Mouse (Mus musculus) stomach, postnatal 0 days (tissue): ENCODE measurements around the gene Nit1. TPM values are rescaled to one million over a fixed set of nuclear protein-coding genes. Genes with fewer than 3 reads are reported as not detected.

Experiments used
- ATAC-seq: fragments of 200-750 bp; cut with Nextera tagmentation; 2 replicates; pipeline ENCODE4 v1.8.0; 2017; ENCODE audit not compliant: low FRiP score, low TSS enrichment
- DNase-seq: peaks from one replicate; pipeline ENCODE4 v3.0.0-alpha.2; 2016; ENCODE audit warnings: low spot score
- H3K27ac ChIP-seq: fragments of 300-500 bp; sonication (generic); replicated peaks from 2 replicates; pipeline ENCODE4 v1.5.1; 2014; ENCODE audit warnings: mild to moderate bottlenecking, control low read depth
- H3K27me3 ChIP-seq: fragments of 300-500 bp; sonication (generic); 2 replicates; pipeline ENCODE4 v1.6.1; 2014; ENCODE audit warnings: low read length; ENCODE audit not compliant: control insufficient read depth, insufficient read depth
- H3K36me3 ChIP-seq: fragments of 300-500 bp; sonication (generic); 2 replicates; pipeline ENCODE4 v1.6.1; 2014; ENCODE audit warnings: low read length, mixed read lengths; ENCODE audit not compliant: control insufficient read depth, insufficient read depth
- H3K4me1 ChIP-seq: fragments of 300-500 bp; sonication (generic); replicated peaks from 2 replicates; pipeline ENCODE4 v1.6.1; 2014; ENCODE audit warnings: antibody characterized with exemption; ENCODE audit not compliant: control insufficient read depth, insufficient read depth
- H3K4me2 ChIP-seq: fragments of 300-500 bp; sonication (generic); replicated peaks from 2 replicates; pipeline ENCODE4 v1.6.1; 2014; ENCODE audit warnings: low read depth, mild to moderate bottlenecking, control low read depth, moderate library complexity
- H3K4me3 ChIP-seq: fragments of 300-500 bp; sonication (generic); 2 replicates; pipeline ENCODE4 v1.5.1; 2014; ENCODE audit warnings: low read depth, low read length, control low read depth
- H3K9ac ChIP-seq: fragments of 300-500 bp; sonication (generic); 2 replicates; pipeline ENCODE4 v1.6.1; 2014; ENCODE audit warnings: mild to moderate bottlenecking, low read length, control low read depth, mixed read lengths
- H3K9me3 ChIP-seq: fragments of 300-500 bp; sonication (generic); 2 replicates; pipeline ENCODE4 v1.6.1; 2016; ENCODE audit warnings: low read length; ENCODE audit not compliant: control insufficient read depth
- CTCF ChIP-seq: IDR thresholded peaks from 2 replicates; pipeline ENCODE4 v1.5.1; 2016; ENCODE audit warnings: antibody characterized with exemption, low read depth, mild to moderate bottlenecking, moderate library complexity
- EP300 ChIP-seq: optimal IDR thresholded peaks from 2 replicates; pipeline ENCODE3; 2016; ENCODE audit warnings: antibody characterized with exemption
- WGBS: fragments of 180-500 bp; shearing (Covaris S2); extraction: QIAGEN DNeasy Blood & Tissue Kit; methylation state at CpG from one replicate; pipeline ENCODE4 v1.1.7; 2014; 5-methylcytosine and 5-hydroxymethylcytosine counted together
- polyA plus RNA-seq: library from polyadenylated mRNA; unstranded; fragments of >200 nt; fragmentation: Nextera tagmentation; extraction: Ambion mirVana; gene quantifications from 2 replicates; pipeline ENCODE4 v1.2.1, GENCODE M21; 2015

Gene Nit1
- polyA plus RNA-seq, 1 experiment from 2014 or later, result 41.8 TPM

DNA sequence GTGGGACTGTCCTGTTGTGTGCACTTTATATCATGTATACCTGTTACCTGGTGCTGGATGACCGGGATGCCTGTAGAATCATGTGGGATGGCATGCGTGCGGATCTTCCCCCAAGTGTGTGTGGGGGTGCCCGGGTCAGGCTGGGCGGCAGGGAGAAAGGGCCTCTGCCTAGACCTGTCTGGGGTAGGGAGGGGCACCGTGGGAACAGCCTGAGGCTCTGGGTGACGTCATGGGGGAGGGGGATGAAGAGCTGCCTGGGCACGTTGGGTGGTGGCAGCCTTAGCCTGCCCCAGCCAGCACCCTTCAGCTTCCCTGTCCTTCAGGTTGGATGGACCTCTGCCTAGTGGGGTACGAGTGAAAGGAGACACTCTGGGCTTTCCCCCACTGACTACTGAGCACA, 38.9 kb upstream of the Nit1 start:
- TF ChIP-seq EP300 (no peak), CTCF (no peak)
- H3K27me3 ChIP-seq, result no peaks in the 10 kb centered on the region
- H3K27ac ChIP-seq, result no peak overlapping the region
- peaks cover 3% of the 10 kb centered on the region; the same call in 1 of the 2 replicates for H3K4me1 ChIP-seq
- H3K36me3 ChIP-seq, result no peaks in the 10 kb centered on the region
- H3K4me3 ChIP-seq, result no peak overlapping the region
- DNase-seq (no peak), ATAC-seq (peak; percentile 28)
- WGBS, result 46% methylated on average over 9 of the region's 9 CpGs
- no peak overlapping the region for H3K4me2 ChIP-seq
- no peak overlapping the region for H3K9ac ChIP-seq
- H3K9me3 ChIP-seq, result no peaks in the 10 kb centered on the region

DNA sequence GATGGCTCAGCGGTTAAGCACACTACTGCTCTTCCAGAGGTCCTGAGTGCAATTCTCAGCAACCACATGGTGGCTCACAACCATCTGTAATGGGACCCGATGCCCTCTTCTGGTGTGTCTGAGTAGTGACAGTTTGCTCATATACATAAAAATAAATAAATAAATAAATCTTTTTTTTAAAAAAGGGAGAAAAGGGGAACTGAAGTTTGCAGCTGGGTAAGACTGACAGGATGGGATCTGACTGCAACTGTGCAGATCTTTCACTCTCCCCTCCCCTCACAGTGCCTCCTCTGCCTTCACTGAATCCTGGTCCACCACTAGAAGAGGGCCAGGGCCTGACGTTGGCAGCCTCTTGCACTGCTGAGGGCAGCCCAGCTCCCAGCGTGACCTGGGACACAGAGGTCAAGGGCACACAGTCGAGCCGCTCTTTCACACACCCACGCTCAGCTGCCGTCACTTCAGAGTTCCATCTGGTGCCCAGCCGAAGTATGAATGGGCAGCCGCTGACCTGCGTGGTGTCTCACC, 36.7 kb upstream of the Nit1 start:
- Histone ChIP-seq H3K4me2 (no peak overlapping the region), H3K4me3 (no peak overlapping the region), H3K9me3 (no peaks in the 10 kb centered on the region), H3K27ac (no peak overlapping the region), H3K36me3 (no peaks in the 10 kb centered on the region), H3K27me3 (no peaks in the 10 kb centered on the region), H3K4me1 (peaks cover 3% of the 10 kb centered on the region), H3K9ac (no peak overlapping the region)
- ATAC-seq, result no peak
- DNase-seq, result no peak
- WGBS, result 86% methylated on average over 11 of the region's 11 CpGs
- TF ChIP-seq EP300 (no peak), CTCF (peak; percentile 21; the same call in 1 of the 2 replicates)

DNA sequence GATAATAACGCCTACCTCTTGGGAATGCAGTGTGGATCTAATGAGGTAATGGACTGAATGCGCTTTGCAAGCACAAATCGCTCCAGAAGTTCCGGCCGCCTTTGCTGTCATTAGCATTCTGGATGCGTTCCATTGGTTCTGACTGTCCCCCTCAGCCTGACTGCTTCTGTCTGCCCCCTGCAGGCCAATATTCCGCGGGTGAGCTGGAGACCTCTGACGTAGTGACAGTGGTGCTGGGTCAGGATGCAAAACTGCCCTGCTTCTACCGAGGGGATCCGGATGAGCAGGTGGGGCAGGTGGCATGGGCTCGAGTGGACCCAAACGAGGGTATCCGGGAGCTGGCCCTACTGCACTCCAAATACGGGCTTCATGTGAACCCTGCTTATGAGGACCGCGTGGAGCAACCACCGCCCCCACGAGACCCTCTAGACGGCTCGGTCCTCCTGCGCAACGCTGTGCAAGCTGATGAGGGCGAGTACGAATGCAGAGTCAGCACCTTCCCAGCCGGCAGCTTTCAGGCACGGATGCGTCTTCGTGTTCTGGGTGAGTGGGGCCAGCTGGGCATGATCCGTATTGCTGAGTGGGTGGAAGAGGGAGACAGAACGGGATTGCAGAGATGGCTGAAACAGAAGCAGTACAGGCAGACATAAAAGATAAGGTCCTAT, 34.6 kb upstream of the Nit1 start:
- H3K4me3 ChIP-seq, result peak overlapping the region; percentile 18; the same call in 1 of the 2 replicates
- TF ChIP-seq EP300, result no peak
- peak; percentile 85 for TF ChIP-seq CTCF
- peaks cover 3% of the 10 kb centered on the region for H3K4me1 ChIP-seq
- ATAC-seq, result peak; percentile 19; the same call in 1 of the 2 replicates
- no peaks in the 10 kb centered on the region for H3K27me3 ChIP-seq
- WGBS, result 14% methylated on average over 31 of the region's 31 CpGs
- no peak overlapping the region for H3K9ac ChIP-seq
- H3K9me3 ChIP-seq, result no peaks in the 10 kb centered on the region
- peak overlapping the region; percentile 30; the same call in 1 of the 2 replicates for H3K27ac ChIP-seq
- H3K4me2 ChIP-seq, result peak overlapping the region; percentile 47
- no peaks in the 10 kb centered on the region for H3K36me3 ChIP-seq
- peak; percentile 73 for DNase-seq

DNA sequence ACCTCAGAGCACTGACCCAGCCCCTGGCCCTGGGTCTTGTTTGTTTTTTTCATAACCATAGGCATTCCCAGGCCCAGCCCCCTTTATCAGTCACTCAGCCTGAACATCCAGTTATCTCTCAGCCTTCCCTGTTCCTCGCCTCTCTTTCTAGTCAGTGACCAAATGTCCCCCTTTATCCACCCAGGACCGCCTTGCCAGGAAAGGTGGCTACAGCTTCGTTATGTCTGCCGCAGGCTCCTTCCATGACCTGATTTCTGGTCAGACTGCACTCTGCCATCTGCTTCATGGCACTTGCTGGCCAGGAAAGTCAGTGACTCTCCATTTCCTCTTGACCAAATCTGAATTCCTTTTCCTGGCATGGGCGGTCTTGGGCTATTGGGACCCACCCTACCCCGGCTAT, 32.9 kb upstream of the Nit1 start:
- Histone ChIP-seq H3K4me1 (peaks cover 8% of the 10 kb centered on the region), H3K4me2 (no peak overlapping the region), H3K9me3 (no peaks in the 10 kb centered on the region), H3K36me3 (no peaks in the 10 kb centered on the region), H3K9ac (no peak overlapping the region), H3K27me3 (no peaks in the 10 kb centered on the region), H3K4me3 (no peak overlapping the region), H3K27ac (peak overlapping the region; percentile 45; the same call in 1 of the 2 replicates)
- no peak for ATAC-seq
- TF ChIP-seq CTCF, result no peak
- 77% methylated on average over 6 of the region's 6 CpGs for WGBS
- no peak for DNase-seq

DNA sequence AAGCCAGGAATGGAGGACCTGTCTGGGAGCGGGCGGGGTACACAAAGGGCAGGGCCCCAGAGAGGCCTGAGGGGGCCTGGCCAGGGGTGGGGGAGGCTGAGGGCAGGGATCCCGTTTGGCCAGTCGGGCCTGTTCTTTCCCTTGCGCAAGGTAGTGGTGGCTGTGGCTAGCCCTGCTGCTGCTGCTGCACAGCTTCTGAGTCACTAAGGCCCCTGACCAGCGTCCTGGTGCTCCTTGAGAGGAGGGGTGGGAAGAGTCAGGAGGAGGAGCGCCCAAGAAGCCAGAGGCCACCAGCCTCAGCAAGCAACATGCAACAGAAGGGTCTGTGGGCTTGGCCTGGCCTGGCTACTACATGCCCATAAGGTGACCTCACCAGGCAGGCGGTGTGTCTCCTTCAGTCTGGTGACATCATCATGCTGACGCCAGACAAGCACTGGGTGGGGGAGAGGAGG, 30.2 kb upstream of the Nit1 start:
- Histone ChIP-seq H3K27ac (peak overlapping the region; percentile 72), H3K4me2 (peak overlapping the region; percentile 5; the same call in 1 of the 2 replicates), H3K4me3 (no peak overlapping the region), H3K27me3 (no peaks in the 10 kb centered on the region), H3K4me1 (peaks cover 10% of the 10 kb centered on the region), H3K9ac (no peak overlapping the region; the same call in 1 of the 2 replicates), H3K36me3 (no peaks in the 10 kb centered on the region), H3K9me3 (no peaks in the 10 kb centered on the region)
- WGBS, result 33% methylated on average over 9 of the region's 9 CpGs
- ATAC-seq (peak; percentile 92), DNase-seq (peak; percentile 92)
- TF ChIP-seq CTCF (no peak), EP300 (peak; percentile 83)

DNA sequence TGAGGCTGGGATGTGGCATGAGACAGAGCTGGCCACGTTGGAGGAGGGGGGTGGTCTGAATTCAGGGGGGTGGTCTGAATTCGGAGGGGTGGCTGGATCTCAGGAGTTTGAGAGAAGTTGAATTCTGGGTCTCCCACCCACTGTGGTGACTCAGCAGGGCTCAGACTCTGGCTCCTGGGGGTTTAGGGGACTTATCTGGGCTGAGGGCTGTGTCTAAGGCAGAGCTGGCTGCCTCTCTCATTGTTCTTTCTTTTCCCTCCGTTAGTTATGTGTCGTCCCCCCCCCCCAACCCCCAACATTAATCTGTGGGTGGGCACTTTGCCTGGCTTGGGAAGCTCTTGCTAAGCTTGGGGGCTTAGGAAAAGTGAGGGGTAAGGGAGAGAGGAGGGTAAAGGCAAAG, 28.5 kb upstream of the Nit1 start:
- no peak overlapping the region for H3K4me3 ChIP-seq
- H3K27ac ChIP-seq, result peak overlapping the region; percentile 63
- H3K36me3 ChIP-seq, result no peaks in the 10 kb centered on the region
- no peaks in the 10 kb centered on the region for H3K27me3 ChIP-seq
- TF ChIP-seq CTCF, result no peak
- TF ChIP-seq EP300, result no peak
- H3K4me1 ChIP-seq, result peaks cover 7% of the 10 kb centered on the region; the same call in 1 of the 2 replicates
- 0% methylated on average over 2 of the region's 4 CpGs for WGBS
- no peak overlapping the region; the same call in 1 of the 2 replicates for H3K9ac ChIP-seq
- H3K9me3 ChIP-seq, result no peaks in the 10 kb centered on the region
- ATAC-seq (no peak), DNase-seq (no peak)
- peak overlapping the region; percentile 31 for H3K4me2 ChIP-seq
